Mouse (Mus musculus) CH12.LX (cell line): ENCODE data around the gene Mad1l1. TPM values are rescaled to one million over a fixed set of nuclear protein-coding genes. Genes with fewer than 3 reads are reported as not detected.

Experiments
- DNase-seq: peaks from one replicate; pipeline ENCODE4 v3.0.0-alpha.2; 2013; ENCODE audit errors: extremely low read depth
- H3K27ac ChIP-seq: 2 replicates; pipeline ENCODE4 v1.5.1; 2012; ENCODE audit warnings: low read depth, mild to moderate bottlenecking, control low read depth, moderate library complexity; ENCODE audit not compliant: insufficient read depth
- H3K27me3 ChIP-seq: replicated peaks from 2 replicates; pipeline ENCODE3; 2012; ENCODE audit warnings: inconsistent platforms
- H3K36me3 ChIP-seq, 2 experiments: replicated peaks in 1 of 2; 2 replicates each; pipeline versions ENCODE3 to v1.6.1; 2012; ENCODE audit warnings: inconsistent platforms in 1 of 2, low read length in 1 of 2, mild to moderate bottlenecking in 1 of 2, mixed read lengths in 1 of 2, moderate library complexity in 1 of 2; ENCODE audit not compliant: control insufficient read depth in 1 of 2, insufficient read depth in 1 of 2
- H3K4me1 ChIP-seq, 2 experiments: 2 replicates each; pipeline ENCODE4 v1.6.1; 2012; ENCODE audit warnings: inconsistent platforms in 1 of 2, moderate library complexity in 1 of 2; ENCODE audit not compliant: insufficient read depth in 2 of 2, control insufficient read depth in 1 of 2
- H3K4me2 ChIP-seq: 2 replicates; pipeline ENCODE4 v1.6.1; 2012; ENCODE audit warnings: low read depth, mild to moderate bottlenecking, control low read depth; ENCODE audit not compliant: poor library complexity, insufficient read depth, severe bottlenecking
- H3K4me3 ChIP-seq, 3 experiments: fragments of 150-350 bp in 1 of 3; sonication (generic) in 1 of 3; replicated peaks in 1 of 3; 2 replicates each; pipeline versions ENCODE3 to v1.5.1; 2011 to 2012; ENCODE audit warnings: low read depth in 2 of 3, low read length in 2 of 3, mild to moderate bottlenecking in 2 of 3, moderate library complexity in 2 of 3, control low read depth in 1 of 3, improper control_type of control experiment in 1 of 3, inconsistent platforms in 1 of 3, mixed read lengths in 1 of 3; ENCODE audit not compliant: poor library complexity in 1 of 3
- H3K79me2 ChIP-seq: replicated peaks from 2 replicates; pipeline ENCODE4 v1.6.1; 2012; ENCODE audit warnings: mild to moderate bottlenecking, moderate library complexity; ENCODE audit not compliant: control insufficient read depth, poor library complexity, insufficient read depth, severe bottlenecking; ENCODE audit errors: extremely low read depth
- H3K9ac ChIP-seq: 2 replicates; pipeline ENCODE4 v1.6.1; 2012; ENCODE audit warnings: low read depth, mild to moderate bottlenecking, control low read depth, moderate library complexity; ENCODE audit not compliant: insufficient read depth
- H3K9me3 ChIP-seq: replicated peaks from 2 replicates; pipeline ENCODE3; 2012; ENCODE audit warnings: low read length, inconsistent platforms, mixed read lengths
- EP300 ChIP-seq: IDR thresholded peaks from 2 replicates; pipeline ENCODE4 v1.6.1; 2011; ENCODE audit warnings: low read length, improper control_type of control experiment
- ETS1 ChIP-seq: conservative IDR thresholded peaks from 2 replicates; pipeline ENCODE4 v1.6.1; 2012; ENCODE audit warnings: low read depth, mild to moderate bottlenecking, inconsistent platforms, low read length, improper control_type of control experiment, moderate library complexity
- GABPA ChIP-seq: IDR thresholded peaks from 2 replicates; pipeline ENCODE4 v1.6.1; 2012; ENCODE audit warnings: low read depth, low read length, improper control_type of control experiment, inconsistent platforms; ENCODE audit not compliant: insufficient replicate concordance
- IRF4 ChIP-seq: IDR thresholded peaks from 2 replicates; pipeline ENCODE4 v1.6.1; 2014; ENCODE audit warnings: low read depth, mild to moderate bottlenecking, inconsistent platforms, low read length, improper control_type of control experiment
- JUND ChIP-seq: conservative IDR thresholded peaks from 2 replicates; pipeline ENCODE4 v1.6.1; 2011; ENCODE audit warnings: low read depth, low read length, improper control_type of control experiment
- MAX ChIP-seq: IDR thresholded peaks from 2 replicates; pipeline ENCODE4 v1.6.1; 2011; ENCODE audit warnings: low read length, improper control_type of control experiment
- MXI1 ChIP-seq: IDR thresholded peaks from 2 replicates; pipeline ENCODE4 v1.6.1; 2011; ENCODE audit warnings: mild to moderate bottlenecking, low read depth, low read length, improper control_type of control experiment
- MYC ChIP-seq: IDR thresholded peaks from 2 replicates; pipeline ENCODE4 v1.6.1; 2011; ENCODE audit warnings: low read depth, mild to moderate bottlenecking, improper control_type of control experiment, low read length
- PAX5 ChIP-seq: IDR thresholded peaks from 2 replicates; pipeline ENCODE4 v1.6.1; 2012; ENCODE audit warnings: low read length, inconsistent platforms, mixed read lengths
- POLR2AphosphoS2 ChIP-seq: IDR thresholded peaks from 2 replicates; pipeline ENCODE4 v1.6.1; 2011; ENCODE audit warnings: low read depth, low read length, improper control_type of control experiment
- RAD21 ChIP-seq: IDR thresholded peaks from 2 replicates; pipeline ENCODE4 v1.6.1; 2011; ENCODE audit warnings: low read depth, mild to moderate bottlenecking, low read length, improper control_type of control experiment, moderate library complexity
- RCOR1 ChIP-seq: conservative IDR thresholded peaks from 2 replicates; pipeline ENCODE4 v1.6.1; 2012; ENCODE audit warnings: low read depth, mild to moderate bottlenecking, inconsistent platforms, low read length, improper control_type of control experiment
- SMC3 ChIP-seq: IDR thresholded peaks from 2 replicates; pipeline ENCODE4 v1.6.1; 2011; ENCODE audit warnings: low read depth, low read length, improper control_type of control experiment
- USF1 ChIP-seq: IDR thresholded peaks from 2 replicates; pipeline ENCODE4 v1.6.1; 2014; ENCODE audit warnings: low read depth, mild to moderate bottlenecking, inconsistent platforms, low read length, improper control_type of control experiment
- ZMIZ1 ChIP-seq: IDR thresholded peaks from 2 replicates; pipeline ENCODE4 v1.6.1; 2012; ENCODE audit warnings: low read depth, mild to moderate bottlenecking, inconsistent platforms, low read length, improper control_type of control experiment
- dilution Hi-C: fragments of 300-500 bp; cut with MboI; formaldehyde crosslinking; loops from 2 replicates; pipeline ENCODE4 v1.14.3; 2020; ENCODE audit warnings: low sequenced_read_pairs; ENCODE audit not compliant: extremely low pct_unique_long_range_greater_than_20kb, extremely low pct_ligation_motif_present
- in situ Hi-C: fragments of 300-500 bp; cut with MboI; formaldehyde crosslinking; loops from 3 replicates; pipeline ENCODE4 v1.14.3; 2019; ENCODE audit warnings: low sequenced_read_pairs, low pct_ligation_motif_present, low pct_unique_long_range_greater_than_20kb, mixed read lengths
- polyA plus RNA-seq: library from polyadenylated mRNA; unstranded; fragments of >175 nt; gene quantifications from 2 replicates; pipeline ENCODE4 v1.2.1, GENCODE M21; 2012; ENCODE audit warnings: low read depth; ENCODE audit not compliant: insufficient read length
- total RNA-seq, 2 experiments: library from RNA; depleted of rRNA; stranded (reverse); fragments of 300-350 nt in 1 of 2; fragments of >200 nt in 1 of 2; gene quantifications; 2 replicates each; pipeline ENCODE4 v1.2.3; 2012 to 2014

The Mad1l1 gene
- total and polyA plus RNA-seq, 3 experiments: 24.8 to 45.6 (median 28.9) TPM

DNA sequence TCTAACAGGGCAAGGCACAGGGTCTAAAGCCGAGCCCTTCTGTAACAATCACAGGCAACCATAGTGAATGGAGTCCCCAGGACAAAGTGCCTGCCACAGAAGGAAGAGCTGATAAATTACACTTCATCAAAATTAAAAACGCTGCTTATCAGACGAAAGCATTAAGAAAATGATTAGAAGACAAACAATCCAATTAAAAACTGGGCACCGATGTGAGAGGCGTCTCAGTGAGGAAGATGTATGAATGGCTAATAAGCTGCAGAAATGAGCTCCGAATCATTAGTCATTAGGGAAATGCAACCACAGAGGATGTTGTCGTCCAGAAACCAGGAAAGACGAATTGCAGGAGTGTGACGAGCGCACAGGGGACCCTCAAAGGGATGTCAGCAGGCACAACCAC is 240.3 kb downstream of the Mad1l1 start:
- H3K27ac ChIP-seq: no peak overlapping the region
- in situ Hi-C loops: no loop called here
- H3K4me1 ChIP-seq: peaks cover 0 to 21% of the 10 kb centered on the region in 2 experiments; a peak in 2 of 4 replicates
- H3K36me3 ChIP-seq: peaks cover 16 to 85% of the 10 kb centered on the region in 2 experiments
- H3K79me2 ChIP-seq: no peaks in the 10 kb centered on the region
- dilution Hi-C loops: no loop called here
- H3K27me3 ChIP-seq: no peaks in the 10 kb centered on the region
- no peak overlapping the region for H3K4me2 ChIP-seq
- TF ChIP-seq RAD21: no peak
- no peak for TF ChIP-seq MAX
- TF ChIP-seq JUND: no peak
- TF ChIP-seq EP300: no peak
- no peaks in the 10 kb centered on the region for H3K9me3 ChIP-seq
- H3K9ac ChIP-seq: no peak overlapping the region
- no peak for DNase-seq
- H3K4me3 ChIP-seq: no peak overlapping the region

DNA sequence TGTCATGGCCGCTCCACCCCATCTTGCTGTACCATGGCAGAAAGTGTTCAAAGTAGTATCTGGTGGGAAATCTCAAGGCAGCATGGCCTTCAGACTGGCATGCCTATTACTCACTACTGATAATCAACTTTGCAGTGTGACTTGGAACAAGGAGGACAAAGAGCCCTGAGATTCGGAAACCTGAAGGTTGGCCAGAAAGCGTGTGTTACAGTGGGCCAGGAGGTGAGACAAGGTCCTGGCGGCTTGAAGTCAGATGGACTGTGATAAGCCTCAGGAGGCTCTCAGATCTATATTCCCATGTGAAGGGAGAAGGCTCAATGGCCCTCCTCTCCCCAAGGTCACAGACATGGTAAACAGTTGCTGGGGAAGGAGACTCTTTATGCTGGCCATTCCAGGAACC is 241.8 kb downstream of the Mad1l1 start:
- Histone ChIP-seq H3K4me2 (no peak overlapping the region), H3K79me2 (no peaks in the 10 kb centered on the region), H3K9ac (no peak overlapping the region), H3K4me1 (peaks cover 0 to 19% of the 10 kb centered on the region in 2 experiments; a peak in 2 of 4 replicates), H3K27ac (no peak overlapping the region), H3K9me3 (no peaks in the 10 kb centered on the region), H3K36me3 (peaks cover 14 to 90% of the 10 kb centered on the region in 2 experiments)
- no peak for DNase-seq
- TF ChIP-seq SMC3 (no peak), GABPA (no peak), RAD21 (no peak), POLR2AphosphoS2 (no peak), IRF4 (no peak), PAX5 (no peak), MYC (no peak), ETS1 (no peak), MXI1 (no peak), USF1 (no peak), RCOR1 (no peak), ZMIZ1 (no peak), MAX (no peak)
- TF ChIP-seq, all 38 proteins: peak for 0
- dilution Hi-C loops: no loop called here
- Histone ChIP-seq H3K4me3 (no peak overlapping the region), H3K27me3 (no peaks in the 10 kb centered on the region)
- in situ Hi-C loops: no loop called here
